Mouse (Mus musculus): ENCODE data around the gene Gsdme.

Gene Gsdme

DNA sequence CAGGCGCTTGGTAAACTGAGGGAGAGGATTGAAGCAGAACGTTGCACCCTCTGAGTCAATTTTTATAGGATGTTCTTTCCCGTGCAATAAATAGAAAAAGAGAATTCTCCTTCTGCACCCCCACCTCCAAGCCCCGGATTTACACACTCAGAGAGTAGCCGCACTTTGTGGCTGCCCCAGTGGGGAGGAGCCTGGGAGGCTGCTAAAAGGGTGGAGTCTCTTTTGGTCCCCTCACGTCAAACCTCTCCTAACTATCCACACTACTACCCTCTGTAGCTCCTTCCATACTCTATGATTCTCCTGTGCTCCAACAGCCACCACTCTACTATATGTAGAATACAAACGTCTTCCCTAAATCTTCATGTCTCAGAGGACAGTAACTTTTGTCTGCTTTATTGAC is 1.4 kb downstream of the Gsdme start:
- Histone ChIP-seq H3K27me3 (ENCODE audit: control insufficient read depth, insufficient read depth, low read length, poor library complexity, severe bottlenecking) (no peaks in the 10 kb centered on the region), H3K36me3 (ENCODE audit: control insufficient read depth, insufficient read depth, low read length, poor library complexity, severe bottlenecking) (no peaks in the 10 kb centered on the region)
- no peak for DNase-seq (ENCODE audit: low read depth, low spot score)

- Histone ChIP-seq H3K36me3 (ENCODE audit: control insufficient read depth, insufficient read depth, low read length, poor library complexity, severe bottlenecking) (no peaks in the 10 kb centered on the region), H3K27me3 (ENCODE audit: control insufficient read depth, insufficient read depth, low read length, poor library complexity, severe bottlenecking) (no peaks in the 10 kb centered on the region)
- DNase-seq (ENCODE audit: low read depth, low spot score) = no peak
Observed at GRCm38 (mm10) chr6:50261922-50262261, 1.8 kb downstream of the Gsdme start.

GRCm38 (mm10) chr6:50261201-50261921 is 2.3 kb downstream of the Gsdme start:
- DNase-seq (ENCODE audit: low read depth, low spot score) = peak; percentile 4
- Histone ChIP-seq H3K27me3 (ENCODE audit: control insufficient read depth, insufficient read depth, low read length, poor library complexity, severe bottlenecking) (no peaks in the 10 kb centered on the region), H3K36me3 (ENCODE audit: control insufficient read depth, insufficient read depth, low read length, poor library complexity, severe bottlenecking) (no peaks in the 10 kb centered on the region)

GRCm38 (mm10) chr6:50255356-50255755 is 8.3 kb downstream of the Gsdme start:
- Histone ChIP-seq H3K27me3 (ENCODE audit: control insufficient read depth, insufficient read depth, low read length, poor library complexity, severe bottlenecking) (no peaks in the 10 kb centered on the region), H3K36me3 (ENCODE audit: control insufficient read depth, insufficient read depth, low read length, poor library complexity, severe bottlenecking) (no peaks in the 10 kb centered on the region)
- no peak for DNase-seq (ENCODE audit: low read depth, low spot score)

GRCm38 (mm10) chr6:50254723-50255184 is 8.9 kb downstream of the Gsdme start:
- Histone ChIP-seq H3K36me3 (ENCODE audit: control insufficient read depth, insufficient read depth, low read length, poor library complexity, severe bottlenecking) (no peaks in the 10 kb centered on the region), H3K27me3 (ENCODE audit: control insufficient read depth, insufficient read depth, low read length, poor library complexity, severe bottlenecking) (no peaks in the 10 kb centered on the region)
- DNase-seq (ENCODE audit: low read depth, low spot score) = no peak

GRCm38 (mm10) chr6:50252690-50253089 is 11.0 kb downstream of the Gsdme start:
- Histone ChIP-seq H3K36me3 (ENCODE audit: control insufficient read depth, insufficient read depth, low read length, poor library complexity, severe bottlenecking) (no peaks in the 10 kb centered on the region), H3K27me3 (ENCODE audit: control insufficient read depth, insufficient read depth, low read length, poor library complexity, severe bottlenecking) (no peaks in the 10 kb centered on the region)
- DNase-seq (ENCODE audit: low read depth, low spot score) = peak; percentile 41

- no peak for DNase-seq (ENCODE audit: low read depth, low spot score)
Observed at GRCm38 (mm10) chr6:50247791-50248190, 15.9 kb downstream of the Gsdme start.

DNA sequence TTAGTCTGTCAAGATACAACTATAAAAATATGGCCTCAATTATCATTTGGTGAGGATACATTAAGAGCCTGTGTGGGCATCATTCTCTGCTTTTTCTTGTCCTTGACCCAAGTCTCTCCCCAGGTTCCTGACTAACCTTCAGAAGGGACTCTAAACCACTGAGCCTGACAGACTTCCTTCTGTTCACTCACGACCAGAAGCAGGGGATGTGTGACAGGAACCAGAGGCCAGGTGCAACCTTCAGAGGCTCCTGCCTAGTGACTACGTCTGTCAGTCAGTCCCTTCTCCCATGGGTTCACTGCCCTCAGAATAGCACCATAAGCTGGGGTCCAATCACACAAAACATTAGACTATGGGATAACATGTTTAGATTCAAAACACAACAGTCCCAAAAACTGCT is 16.3 kb downstream of the Gsdme start:
- Histone ChIP-seq H3K36me3 (ENCODE audit: control insufficient read depth, insufficient read depth, low read length, poor library complexity, severe bottlenecking) (no peaks in the 10 kb centered on the region), H3K27me3 (ENCODE audit: control insufficient read depth, insufficient read depth, low read length, poor library complexity, severe bottlenecking) (no peaks in the 10 kb centered on the region)
- no peak for DNase-seq (ENCODE audit: low read depth, low spot score)

More at GRCm38 (mm10) chr6:50247791-50248190, 15.9 kb downstream of the Gsdme start:
- Histone ChIP-seq H3K27me3 (ENCODE audit: control insufficient read depth, insufficient read depth, low read length, poor library complexity, severe bottlenecking) (no peaks in the 10 kb centered on the region), H3K36me3 (ENCODE audit: control insufficient read depth, insufficient read depth, low read length, poor library complexity, severe bottlenecking) (no peaks in the 10 kb centered on the region)

- H3K36me3 ChIP-seq (ENCODE audit: control insufficient read depth, insufficient read depth, low read length, poor library complexity, severe bottlenecking) = no peaks in the 10 kb centered on the region
- DNase-seq (ENCODE audit: low read depth, low spot score) = no peak
- H3K27me3 ChIP-seq (ENCODE audit: control insufficient read depth, insufficient read depth, low read length, poor library complexity, severe bottlenecking) = no peaks in the 10 kb centered on the region
Observed at GRCm38 (mm10) chr6:50244967-50245366, 18.7 kb downstream of the Gsdme start.

DNA sequence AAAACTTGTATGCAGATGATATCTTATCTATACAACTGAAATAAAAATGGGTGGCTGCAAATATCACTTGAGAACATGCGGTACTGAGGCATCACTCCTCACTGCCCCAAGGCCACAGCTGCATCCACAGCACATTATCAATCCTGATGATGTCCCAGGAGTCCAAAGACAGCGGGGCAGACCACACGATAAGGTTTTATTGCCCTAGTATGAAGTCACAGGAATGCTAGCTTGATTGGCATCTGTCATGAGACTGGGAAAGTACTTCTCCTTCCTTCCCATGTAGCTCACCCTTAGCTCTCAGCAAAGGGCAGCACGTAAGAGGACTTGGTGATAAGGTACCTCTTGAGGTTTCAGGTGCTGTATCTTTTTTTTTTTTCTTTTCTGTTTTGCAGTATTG is 19.5 kb downstream of the Gsdme start:
- Histone ChIP-seq H3K27me3 (ENCODE audit: control insufficient read depth, insufficient read depth, low read length, poor library complexity, severe bottlenecking) (no peaks in the 10 kb centered on the region), H3K36me3 (ENCODE audit: control insufficient read depth, insufficient read depth, low read length, poor library complexity, severe bottlenecking) (no peaks in the 10 kb centered on the region)
- no peak for DNase-seq (ENCODE audit: low read depth, low spot score)

GRCm38 (mm10) chr6:50240437-50240836 is 23.2 kb downstream of the Gsdme start:
- Histone ChIP-seq H3K36me3 (ENCODE audit: control insufficient read depth, insufficient read depth, low read length, poor library complexity, severe bottlenecking) (no peaks in the 10 kb centered on the region), H3K27me3 (ENCODE audit: control insufficient read depth, insufficient read depth, low read length, poor library complexity, severe bottlenecking) (no peaks in the 10 kb centered on the region)
- no peak for DNase-seq (ENCODE audit: low read depth, low spot score)

DNA sequence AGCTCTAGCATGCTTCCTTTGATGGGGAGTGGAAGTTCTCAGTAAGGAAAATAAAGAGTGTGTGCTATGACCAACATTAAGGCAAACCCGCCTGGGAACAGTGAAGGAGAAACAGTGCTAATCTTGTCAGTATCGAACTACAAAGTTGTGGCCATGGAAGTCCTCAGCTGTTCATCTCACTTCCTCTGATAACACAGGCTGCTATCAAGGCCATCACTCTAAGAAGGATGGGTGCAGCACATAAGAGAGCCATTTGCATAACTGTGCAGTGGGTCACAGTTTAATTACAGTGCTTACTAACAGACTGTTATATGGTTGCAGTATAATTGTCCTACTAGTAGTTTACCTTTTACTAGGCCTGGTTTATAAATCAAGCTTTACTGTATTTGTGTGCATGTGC is 23.8 kb downstream of the Gsdme start:
- H3K27me3 ChIP-seq (ENCODE audit: control insufficient read depth, insufficient read depth, low read length, poor library complexity, severe bottlenecking) = no peaks in the 10 kb centered on the region
- H3K36me3 ChIP-seq (ENCODE audit: control insufficient read depth, insufficient read depth, low read length, poor library complexity, severe bottlenecking) = no peaks in the 10 kb centered on the region
- DNase-seq (ENCODE audit: low read depth, low spot score) = no peak

DNA sequence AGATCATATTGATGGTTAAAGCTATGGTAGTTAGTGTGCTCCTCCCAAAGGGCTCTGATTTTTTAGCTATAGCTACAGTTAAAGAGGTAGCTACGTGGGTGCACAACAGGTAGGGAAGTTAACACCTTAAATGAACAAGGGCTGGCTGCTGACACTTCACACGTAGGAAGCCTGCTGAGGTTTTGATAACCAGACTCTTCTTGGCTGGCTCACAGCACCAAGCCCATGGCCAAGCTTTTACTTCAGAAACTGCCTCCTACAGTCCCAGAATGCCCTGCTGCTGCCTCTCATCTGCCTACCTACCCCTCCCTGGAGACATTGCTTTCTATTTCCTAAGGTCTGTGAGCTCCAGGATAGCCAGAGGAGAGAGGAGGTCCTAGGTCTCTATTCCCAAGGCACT is 25.7 kb downstream of the Gsdme start:
- DNase-seq (ENCODE audit: low read depth, low spot score) = no peak
- no peaks in the 10 kb centered on the region for H3K36me3 ChIP-seq (ENCODE audit: control insufficient read depth, insufficient read depth, low read length, poor library complexity, severe bottlenecking)
- H3K27me3 ChIP-seq (ENCODE audit: control insufficient read depth, insufficient read depth, low read length, poor library complexity, severe bottlenecking) = no peaks in the 10 kb centered on the region

DNA sequence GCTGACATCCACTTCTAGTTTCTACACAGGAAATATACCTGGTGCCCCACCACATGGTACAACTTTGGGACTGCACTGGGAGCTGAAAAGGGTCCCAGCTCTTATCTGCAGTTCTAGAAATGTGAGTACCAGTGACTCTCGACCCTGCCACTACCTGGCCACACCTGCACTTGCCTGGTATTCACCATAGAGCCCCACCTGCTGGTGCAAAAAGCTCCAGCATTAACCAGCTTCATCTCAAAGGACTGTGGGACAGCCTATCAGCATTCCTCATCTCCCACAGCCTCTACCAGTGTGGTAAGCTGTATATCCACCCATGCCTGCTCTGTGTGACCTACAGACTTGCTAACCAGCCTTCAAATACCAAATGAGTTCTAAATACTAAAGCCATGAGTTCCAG is 30.7 kb downstream of the Gsdme start:
- H3K36me3 ChIP-seq (ENCODE audit: control insufficient read depth, insufficient read depth, low read length, poor library complexity, severe bottlenecking) = no peaks in the 10 kb centered on the region
- no peaks in the 10 kb centered on the region for H3K27me3 ChIP-seq (ENCODE audit: control insufficient read depth, insufficient read depth, low read length, poor library complexity, severe bottlenecking)
- no peak for DNase-seq (ENCODE audit: low read depth, low spot score)

GRCm38 (mm10) chr6:50231288-50231687 is 32.4 kb downstream of the Gsdme start:
- no peak for DNase-seq (ENCODE audit: low read depth, low spot score)
- H3K27me3 ChIP-seq (ENCODE audit: control insufficient read depth, insufficient read depth, low read length, poor library complexity, severe bottlenecking) = no peaks in the 10 kb centered on the region
- H3K36me3 ChIP-seq (ENCODE audit: control insufficient read depth, insufficient read depth, low read length, poor library complexity, severe bottlenecking) = no peaks in the 10 kb centered on the region

- Histone ChIP-seq H3K27me3 (ENCODE audit: control insufficient read depth, insufficient read depth, low read length, poor library complexity, severe bottlenecking) (no peaks in the 10 kb centered on the region), H3K36me3 (ENCODE audit: control insufficient read depth, insufficient read depth, low read length, poor library complexity, severe bottlenecking) (no peaks in the 10 kb centered on the region)
- no peak for DNase-seq (ENCODE audit: low read depth, low spot score)
Observed at GRCm38 (mm10) chr6:50228180-50228579, 35.5 kb downstream of the Gsdme start.
